Mouse (Mus musculus) intestine, embryonic 15.5 days (tissue): ENCODE data around the gene Zfhx3. TPM values are rescaled to one million over a fixed set of nuclear protein-coding genes. Genes with fewer than 3 reads are reported as not detected.
"Not testable (repeated sequence)": the region's sequence is repeated elsewhere in the genome, so short reads cannot be mapped to it uniquely, and the experiment has no call there.

ENCODE experiments used
- ATAC-seq: fragments of 200-750 bp; cut with Nextera tagmentation; 2 replicates; pipeline ENCODE4 v1.8.0; 2017; ENCODE audit warnings: moderate TSS enrichment, moderate library complexity
- H3K27ac ChIP-seq: fragments of 300-500 bp; sonication (generic); 2 replicates; pipeline ENCODE4 v1.5.1; 2015; ENCODE audit warnings: mild to moderate bottlenecking, inconsistent platforms
- H3K27me3 ChIP-seq: fragments of 300-500 bp; sonication (generic); replicated peaks from 2 replicates; pipeline ENCODE4 v1.6.1; 2015; ENCODE audit warnings: inconsistent platforms
- H3K36me3 ChIP-seq: fragments of 300-500 bp; sonication (generic); 2 replicates; pipeline ENCODE4 v1.6.1; 2015; ENCODE audit warnings: inconsistent platforms
- H3K4me1 ChIP-seq: fragments of 300-500 bp; sonication (generic); replicated peaks from 2 replicates; pipeline ENCODE4 v1.6.1; 2015; ENCODE audit warnings: inconsistent platforms
- H3K4me2 ChIP-seq: fragments of 300-500 bp; sonication (generic); replicated peaks from 2 replicates; pipeline ENCODE4 v1.6.1; 2015; ENCODE audit warnings: mild to moderate bottlenecking, inconsistent platforms
- H3K4me3 ChIP-seq: fragments of 300-500 bp; sonication (generic); replicated peaks from 2 replicates; pipeline ENCODE4 v1.5.1; 2015; ENCODE audit warnings: inconsistent platforms
- H3K9ac ChIP-seq: fragments of 300-500 bp; sonication (generic); 2 replicates; pipeline ENCODE4 v1.6.1; 2015; ENCODE audit warnings: inconsistent platforms
- H3K9me3 ChIP-seq: fragments of 300-500 bp; sonication (generic); 2 replicates; pipeline ENCODE4 v1.6.1; 2016; ENCODE audit warnings: inconsistent platforms
- WGBS: fragments of 180-500 bp; shearing (Covaris S2); methylation state at CpG from one replicate; pipeline ENCODE4 v1.1.7; 2015; 5-methylcytosine and 5-hydroxymethylcytosine counted together
- polyA plus RNA-seq: library from polyadenylated mRNA; unstranded; fragments of >200 nt; fragmentation: Nextera tagmentation; extraction: Ambion mirVana; gene quantifications from 2 replicates; pipeline ENCODE4 v1.2.1, GENCODE M21; 2015

The Zfhx3 gene
- 9.7 and 11.5 TPM in 2 replicates for polyA plus RNA-seq

- Histone ChIP-seq H3K9ac (no peak within 1 kb of the TSS), H3K27me3 (no peaks in the 10 kb centered on the region; the same call in 1 of the 2 replicates), H3K27ac (no peak within 1 kb of the TSS), H3K4me2 (peak within 1 kb of the TSS; percentile 55), H3K4me3 (peak within 1 kb of the TSS; percentile 22; the same call in 1 of the 2 replicates), H3K36me3 (no peaks in the 10 kb centered on the region), H3K9me3 (no peaks in the 10 kb centered on the region), H3K4me1 (peaks cover 12% of the 10 kb centered on the region)
- 22% methylated on average over 11 of the region's 11 CpGs for WGBS
- no peak for ATAC-seq
Measured at GRCm38 (mm10) chr8:107941922-107942694, at the start of gene Zfhx3. Gene Zfhx3 (plus strand): TSS chr8:107942644.

- Histone ChIP-seq H3K4me3 (no peak overlapping the region), H3K27ac (no peak overlapping the region), H3K9ac (no peak overlapping the region), H3K4me1 (no peaks in the 10 kb centered on the region), H3K4me2 (no peak overlapping the region), H3K36me3 (no peaks in the 10 kb centered on the region), H3K27me3 (no peaks in the 10 kb centered on the region), H3K9me3 (no peaks in the 10 kb centered on the region)
- no peak for ATAC-seq
- 87% methylated on average over 12 of the region's 12 CpGs for WGBS
Measured at GRCm38 (mm10) chr8:107918984-107919383, 23.5 kb upstream of the Zfhx3 start.

- Histone ChIP-seq H3K36me3 (no peaks in the 10 kb centered on the region), H3K4me3 (no peak overlapping the region), H3K4me2 (no peak overlapping the region), H3K9me3 (no peaks in the 10 kb centered on the region), H3K27me3 (no peaks in the 10 kb centered on the region), H3K9ac (no peak overlapping the region), H3K4me1 (no peaks in the 10 kb centered on the region), H3K27ac (no peak overlapping the region)
- WGBS: 83% methylated on average over 15 of the region's 15 CpGs
- ATAC-seq: no peak
Measured at GRCm38 (mm10) chr8:107926149-107926548, 16.3 kb upstream of the Zfhx3 start.

GRCm38 (mm10) chr8:107936725-107937124 lies 5.7 kb upstream of the Zfhx3 start:
- Histone ChIP-seq H3K36me3 (no peaks in the 10 kb centered on the region), H3K4me2 (no peak overlapping the region), H3K4me3 (no peak overlapping the region), H3K27me3 (no peaks in the 10 kb centered on the region), H3K9ac (no peak overlapping the region), H3K9me3 (no peaks in the 10 kb centered on the region), H3K27ac (no peak overlapping the region), H3K4me1 (no peaks in the 10 kb centered on the region)
- 97% methylated on average over 4 of the region's 4 CpGs for WGBS
- no peak for ATAC-seq

- 90% methylated on average over 5 of the region's 5 CpGs for WGBS
- H3K27me3 ChIP-seq, H3K36me3 ChIP-seq, H3K4me1 ChIP-seq, H3K4me2 ChIP-seq, H3K9me3 ChIP-seq, H3K4me3 ChIP-seq, H3K27ac ChIP-seq, ATAC-seq, H3K9ac ChIP-seq: not testable (repeated sequence)
Measured at GRCm38 (mm10) chr8:107938231-107938630, 4.2 kb upstream of the Zfhx3 start.

GRCm38 (mm10) chr8:107940181-107940580 lies 2.3 kb upstream of the Zfhx3 start:
- Histone ChIP-seq H3K4me2 (no peak overlapping the region), H3K4me3 (no peak overlapping the region), H3K9me3 (no peaks in the 10 kb centered on the region), H3K27ac (no peak overlapping the region), H3K36me3 (no peaks in the 10 kb centered on the region), H3K4me1 (peaks cover 7% of the 10 kb centered on the region), H3K27me3 (no peaks in the 10 kb centered on the region; the same call in 1 of the 2 replicates), H3K9ac (no peak overlapping the region)
- no peak for ATAC-seq
- WGBS: 78% methylated on average over 8 of the region's 8 CpGs

GRCm38 (mm10) chr8:107942752-107943510 lies 487 bp downstream of the Zfhx3 start:
- Histone ChIP-seq H3K9ac (no peak overlapping the region), H3K27me3 (no peaks in the 10 kb centered on the region; the same call in 1 of the 2 replicates), H3K4me1 (peaks cover 12% of the 10 kb centered on the region), H3K4me3 (peak overlapping the region; percentile 22; the same call in 1 of the 2 replicates), H3K4me2 (peak overlapping the region; percentile 55), H3K27ac (no peak overlapping the region), H3K9me3 (no peaks in the 10 kb centered on the region), H3K36me3 (no peaks in the 10 kb centered on the region)
- peak; percentile 36; the same call in 1 of the 2 replicates for ATAC-seq
- WGBS: 2% methylated on average over 17 of the region's 17 CpGs

- no peaks in the 10 kb centered on the region for H3K36me3 ChIP-seq
- no peaks in the 10 kb centered on the region; the same call in 1 of the 2 replicates for H3K27me3 ChIP-seq
- ATAC-seq: no peak
- H3K9me3 ChIP-seq: no peaks in the 10 kb centered on the region
- no peak overlapping the region for H3K9ac ChIP-seq
- no peak overlapping the region for H3K27ac ChIP-seq
- WGBS: 17% methylated on average over 10 of the region's 10 CpGs
- H3K4me3 ChIP-seq: no peak overlapping the region
- peak overlapping the region; percentile 70 for H3K4me2 ChIP-seq
- peaks cover 12% of the 10 kb centered on the region for H3K4me1 ChIP-seq
Measured at GRCm38 (mm10) chr8:107943550-107944348, 1.3 kb downstream of the Zfhx3 start.

GRCm38 (mm10) chr8:107944676-107945600 lies 2.5 kb downstream of the Zfhx3 start:
- Histone ChIP-seq H3K4me1 (peaks cover 12% of the 10 kb centered on the region), H3K4me2 (peak overlapping the region; percentile 70), H3K36me3 (no peaks in the 10 kb centered on the region), H3K4me3 (peak overlapping the region; percentile 22), H3K9me3 (no peaks in the 10 kb centered on the region), H3K27me3 (no peaks in the 10 kb centered on the region; the same call in 1 of the 2 replicates), H3K9ac (no peak overlapping the region), H3K27ac (no peak overlapping the region)
- WGBS: 15% methylated on average over 31 of the region's 31 CpGs
- ATAC-seq: no peak

- H3K4me2 ChIP-seq: no peak overlapping the region
- ATAC-seq: no peak
- 37% methylated on average over 5 of the region's 5 CpGs for WGBS
- peaks cover 12% of the 10 kb centered on the region for H3K4me1 ChIP-seq
- no peaks in the 10 kb centered on the region for H3K36me3 ChIP-seq
- H3K4me3 ChIP-seq: no peak overlapping the region
- H3K9me3 ChIP-seq: no peaks in the 10 kb centered on the region
- no peak overlapping the region for H3K9ac ChIP-seq
- H3K27me3 ChIP-seq: no peaks in the 10 kb centered on the region; the same call in 1 of the 2 replicates
- H3K27ac ChIP-seq: no peak overlapping the region
Measured at GRCm38 (mm10) chr8:107946888-107947287, 4.4 kb downstream of the Zfhx3 start.

- H3K27me3 ChIP-seq: no peaks in the 10 kb centered on the region
- no peaks in the 10 kb centered on the region for H3K36me3 ChIP-seq
- peaks cover 2% of the 10 kb centered on the region; the same call in 1 of the 2 replicates for H3K4me1 ChIP-seq
- ATAC-seq: no peak
- H3K4me2 ChIP-seq: no peak overlapping the region
- no peak overlapping the region for H3K4me3 ChIP-seq
- no peaks in the 10 kb centered on the region for H3K9me3 ChIP-seq
- no peak overlapping the region for H3K9ac ChIP-seq
- H3K27ac ChIP-seq: no peak overlapping the region
- WGBS: 56% methylated on average over 3 of the region's 3 CpGs
Measured at GRCm38 (mm10) chr8:107955887-107956286, 13.4 kb downstream of the Zfhx3 start.
